Mouse (Mus musculus): ENCODE results near the gene Hmga1.

DNA sequence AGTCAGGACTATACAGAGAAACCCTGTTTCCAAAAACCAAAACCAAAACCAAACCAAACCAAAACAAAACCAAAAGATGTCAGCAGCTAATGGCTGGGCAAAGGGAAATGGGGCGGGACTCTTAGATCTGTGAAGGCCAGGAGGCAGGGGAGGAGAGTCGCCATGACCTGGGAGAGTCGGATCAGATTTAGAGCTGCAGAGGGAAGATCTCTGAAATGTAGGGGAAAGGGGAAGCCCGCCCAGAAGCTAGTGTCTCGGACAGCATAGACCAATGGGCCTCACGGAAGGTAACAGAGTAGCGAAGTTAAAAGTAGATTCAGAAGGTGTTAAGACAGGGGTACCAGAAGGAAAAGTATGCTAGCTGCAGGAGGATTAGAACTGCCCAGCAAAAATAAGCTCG is 15.0 kb downstream of the Hmga1 start:
- TF ChIP-seq POLR2A (IDR thresholded peaks at IDR 0.05; ENCODE audit: borderline replicate concordance, low read depth, low read length) (no peak), CTCF (IDR thresholded peaks at IDR 0.05; ENCODE audit: low read depth, low read length) (no peak)
